Mouse (Mus musculus) kidney, postnatal 0 days (tissue): ENCODE data around the gene Supt5. TPM values are rescaled to one million over a fixed set of nuclear protein-coding genes. Genes with fewer than 3 reads are reported as not detected.

Source experiments
- ATAC-seq: fragments of 200-750 bp; cut with Nextera tagmentation; replicated peaks from 2 replicates; pipeline ENCODE4 v1.8.0; 2017; ENCODE audit warnings: low read depth, moderate number of reproducible peaks, moderate TSS enrichment, moderate library complexity; ENCODE audit not compliant: low FRiP score
- DNase-seq: peaks from one replicate; pipeline ENCODE4 v3.0.0-alpha.2; 2016; ENCODE audit warnings: low spot score
- H3K27ac ChIP-seq: fragments of 300-500 bp; sonication (generic); 2 replicates; pipeline ENCODE4 v1.5.1; 2014; ENCODE audit warnings: mild to moderate bottlenecking
- H3K27me3 ChIP-seq: fragments of 300-500 bp; sonication (generic); 2 replicates; pipeline ENCODE4 v1.6.1; 2014; ENCODE audit warnings: low read length, mixed read lengths; ENCODE audit not compliant: insufficient read depth
- H3K36me3 ChIP-seq: fragments of 300-500 bp; sonication (generic); 2 replicates; pipeline ENCODE4 v1.6.1; 2014; ENCODE audit warnings: low read length, mixed read lengths; ENCODE audit not compliant: insufficient read depth
- H3K4me1 ChIP-seq: fragments of 300-500 bp; sonication (generic); replicated peaks from 2 replicates; pipeline ENCODE4 v1.6.1; 2014; ENCODE audit warnings: antibody characterized with exemption, low read length, mixed read lengths; ENCODE audit not compliant: insufficient read depth
- H3K4me2 ChIP-seq: fragments of 300-500 bp; sonication (generic); 2 replicates; pipeline ENCODE4 v1.6.1; 2014; ENCODE audit warnings: mild to moderate bottlenecking, low read length, moderate library complexity, mixed read lengths
- H3K4me3 ChIP-seq: fragments of 300-500 bp; sonication (generic); replicated peaks from 2 replicates; pipeline ENCODE4 v1.5.1; 2014; ENCODE audit warnings: low read depth, low read length
- H3K9ac ChIP-seq: fragments of 300-500 bp; sonication (generic); 2 replicates; pipeline ENCODE4 v1.6.1; 2014; ENCODE audit warnings: low read depth, low read length
- H3K9me3 ChIP-seq: fragments of 300-500 bp; sonication (generic); replicated peaks from 2 replicates; pipeline ENCODE4 v1.6.1; 2016; ENCODE audit warnings: low read length, inconsistent platforms, mixed read lengths
- CTCF ChIP-seq: IDR thresholded peaks from 2 replicates; pipeline ENCODE4 v1.5.1; 2016; ENCODE audit warnings: antibody characterized with exemption, low read depth, mild to moderate bottlenecking, moderate library complexity
- WGBS: fragments of 180-500 bp; shearing (Covaris S2); extraction: QIAGEN DNeasy Blood & Tissue Kit; methylation state at CpG from one replicate; pipeline ENCODE4 v1.1.7; 2014; 5-methylcytosine and 5-hydroxymethylcytosine counted together
- polyA plus RNA-seq: library from polyadenylated mRNA; unstranded; fragments of >200 nt; fragmentation: Nextera tagmentation; extraction: Ambion mirVana; gene quantifications from 2 replicates; pipeline ENCODE4 v1.2.1, GENCODE M21; 2015

Gene Supt5
- polyA plus RNA-seq, 1 experiment from 2014 or later: 53.4 TPM

- Histone ChIP-seq H3K4me3 (no peak overlapping the region), H3K9me3 (no peaks in the 10 kb centered on the region), H3K9ac (no peak overlapping the region), H3K4me2 (no peak overlapping the region), H3K27ac (no peak overlapping the region), H3K4me1 (peaks cover 5% of the 10 kb centered on the region), H3K36me3 (no peaks in the 10 kb centered on the region), H3K27me3 (no peaks in the 10 kb centered on the region)
- 39% methylated on average over 7 of the region's 7 CpGs for WGBS
- TF ChIP-seq CTCF: no peak
- no peak for ATAC-seq
- DNase-seq: no peak
These were observed 57.9 kb downstream of the Supt5 start for GRCm38 (mm10) chr7:28280630-28281029.

- TF ChIP-seq CTCF: no peak
- Histone ChIP-seq H3K4me2 (peak overlapping the region; percentile 88), H3K27me3 (no peaks in the 10 kb centered on the region), H3K9me3 (no peaks in the 10 kb centered on the region), H3K4me3 (peak overlapping the region; percentile 63), H3K27ac (no peak overlapping the region), H3K36me3 (no peaks in the 10 kb centered on the region), H3K4me1 (peaks cover 5% of the 10 kb centered on the region), H3K9ac (peak overlapping the region; percentile 89)
- DNase-seq: no peak
- ATAC-seq: no peak
- WGBS: 78% methylated on average over 7 of the region's 7 CpGs
These were observed 60.3 kb downstream of the Supt5 start for GRCm38 (mm10) chr7:28278279-28278652.

- H3K36me3 ChIP-seq: 0 out of 2 replicates have a peak, but pooled peaks cover 4% of the 10 kb centered on the region
- DNase-seq (peak; percentile 96), ATAC-seq (peak; percentile 73)
- H3K9me3 ChIP-seq: no peaks in the 10 kb centered on the region
- peaks cover 5% of the 10 kb centered on the region for H3K4me1 ChIP-seq
- H3K27me3 ChIP-seq: no peaks in the 10 kb centered on the region
- H3K27ac ChIP-seq: peak within 1 kb of the TSS; percentile 66
- peak within 1 kb of the TSS; percentile 89 for H3K9ac ChIP-seq
- H3K4me2 ChIP-seq: peak within 1 kb of the TSS; percentile 88
- peak; percentile 93 for TF ChIP-seq CTCF
- H3K4me3 ChIP-seq: peak within 1 kb of the TSS; percentile 63
- WGBS: 2% methylated on average over 66 of the region's 68 CpGs
These were observed 60.8 kb downstream of the Supt5 start, which contains the start of gene Eid2b for GRCm38 (mm10) chr7:28277615-28278278. TSS of gene Eid2b (plus strand) at chr7:28277739.

GRCm38 (mm10) chr7:28277237-28277614 lies 61.3 kb downstream of the Supt5 start:
- Histone ChIP-seq H3K27me3 (no peaks in the 10 kb centered on the region), H3K9ac (no peak overlapping the region), H3K4me3 (no peak overlapping the region), H3K9me3 (no peaks in the 10 kb centered on the region), H3K4me2 (no peak overlapping the region), H3K27ac (no peak overlapping the region), H3K4me1 (peaks cover 5% of the 10 kb centered on the region), H3K36me3 (0 out of 2 replicates have a peak, but pooled peaks cover 6% of the 10 kb centered on the region)
- TF ChIP-seq CTCF: no peak
- DNase-seq: no peak
- 55% methylated on average over 8 of the region's 8 CpGs for WGBS
- ATAC-seq: no peak

- Histone ChIP-seq H3K9ac (no peak overlapping the region), H3K9me3 (no peaks in the 10 kb centered on the region), H3K4me2 (no peak overlapping the region), H3K36me3 (0 out of 2 replicates have a peak, but pooled peaks cover 6% of the 10 kb centered on the region), H3K27me3 (no peaks in the 10 kb centered on the region), H3K4me1 (no peaks in the 10 kb centered on the region), H3K27ac (no peak overlapping the region), H3K4me3 (no peak overlapping the region)
- no peak for ATAC-seq
- peak; percentile 37; the same call in 1 of the 2 replicates for TF ChIP-seq CTCF
- WGBS: 72% methylated on average over 3 of the region's 3 CpGs
- DNase-seq: no peak
These were observed 66.8 kb downstream of the Supt5 start for GRCm38 (mm10) chr7:28271761-28272160.

- Histone ChIP-seq H3K4me2 (no peak overlapping the region), H3K4me3 (no peak overlapping the region), H3K9ac (no peak overlapping the region), H3K4me1 (no peaks in the 10 kb centered on the region), H3K9me3 (no peaks in the 10 kb centered on the region), H3K27ac (no peak overlapping the region), H3K36me3 (0 out of 2 replicates have a peak, but pooled peaks cover 6% of the 10 kb centered on the region), H3K27me3 (no peaks in the 10 kb centered on the region)
- DNase-seq: no peak
- no peak for ATAC-seq
- TF ChIP-seq CTCF: peak; percentile 49
- 93% methylated on average over 12 of the region's 12 CpGs for WGBS
These were observed 69.2 kb downstream of the Supt5 start for GRCm38 (mm10) chr7:28269355-28269754.
